Mouse (Mus musculus) c-Kit-negative CD71-positive TER-119-positive erythroid progenitor cells, embryonic 14.5 days (primary cell): Measurements from ENCODE around the gene Fgd2.
"Not testable (repeated sequence)": the region's sequence is repeated elsewhere in the genome, so short reads cannot be mapped to it uniquely, and the experiment has no call there.

Experiments used
- DNase-seq: peaks from one replicate; pipeline ENCODE4 v3.0.0-alpha.2; 2013; ENCODE audit warnings: low read depth, low spot score

The Fgd2 gene

DNA sequence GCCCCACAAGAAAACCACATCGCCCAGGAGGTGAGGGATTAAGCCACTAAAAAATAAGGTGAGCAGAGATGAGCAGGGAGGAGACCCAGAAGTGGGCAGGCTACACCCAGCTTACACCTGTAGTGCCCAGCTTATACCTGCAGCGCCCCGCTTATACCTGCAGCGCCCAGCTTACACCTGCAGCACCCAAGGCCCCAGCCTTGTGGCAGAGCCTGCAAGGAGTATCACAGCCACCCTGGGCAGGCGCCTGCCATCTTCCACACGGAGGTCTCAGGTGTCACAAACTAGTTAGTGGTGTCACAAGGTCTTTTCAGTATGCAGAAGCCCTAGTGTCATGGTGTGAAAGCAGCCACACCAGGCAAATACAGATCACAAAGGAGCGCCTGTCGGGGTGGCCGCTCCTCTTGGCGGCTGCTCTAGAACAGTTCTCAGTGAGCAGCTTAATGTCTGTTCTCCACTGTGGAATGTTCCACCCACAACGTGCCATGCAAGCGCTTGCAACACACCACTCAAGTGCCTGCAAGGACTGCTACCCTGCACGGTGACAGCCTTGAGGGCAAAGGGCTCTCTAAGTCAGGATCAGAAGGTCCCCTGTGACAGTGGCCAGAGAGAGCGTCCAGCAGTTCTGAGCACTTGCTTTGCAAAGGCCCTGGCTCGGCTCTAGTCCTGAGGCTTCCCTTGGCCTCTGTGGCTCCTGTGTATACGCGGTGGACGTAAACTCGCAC is 24.3 kb upstream of the Fgd2 start:
- no peak for DNase-seq

DNA sequence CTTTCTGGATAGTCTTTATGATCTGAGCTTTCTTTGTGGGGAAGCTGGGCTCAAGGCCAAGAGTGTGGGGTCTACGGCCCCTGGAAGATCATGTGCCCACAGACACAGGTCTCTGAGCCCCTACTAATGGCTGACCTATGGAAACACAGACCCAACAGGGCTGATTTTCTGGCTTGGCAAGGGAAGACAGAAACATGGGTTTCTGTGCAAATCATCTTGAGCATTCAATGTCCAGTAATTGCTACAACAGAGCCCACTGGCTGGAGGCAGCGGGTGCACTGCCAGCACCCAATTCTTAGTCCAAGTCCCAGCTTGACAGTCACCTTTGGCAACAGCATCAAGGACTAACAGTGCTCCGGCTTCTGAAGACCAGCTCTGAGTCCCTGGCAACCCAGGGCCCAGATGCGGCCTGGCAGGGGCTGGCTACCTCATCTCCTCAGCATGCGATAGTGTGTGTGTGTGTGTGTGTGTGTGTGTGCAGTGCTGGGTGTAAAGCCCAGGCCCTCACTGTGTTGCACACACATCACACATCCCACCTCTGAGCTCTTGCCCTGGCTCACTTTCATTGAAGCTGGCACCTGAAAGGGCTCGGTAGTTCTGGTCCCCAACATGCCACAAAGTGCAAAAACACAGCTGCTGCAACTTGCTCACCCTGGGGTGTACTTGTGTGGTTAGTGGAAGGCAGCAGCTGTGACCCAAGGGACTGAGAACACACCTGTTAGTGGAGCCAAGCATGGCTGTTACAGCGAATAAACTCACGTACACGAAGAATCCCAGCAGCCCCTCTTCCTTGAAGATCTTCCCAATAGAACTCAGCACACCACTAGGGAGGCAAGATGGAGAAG is 22.5 kb upstream of the Fgd2 start:
- no peak for DNase-seq

- no peak for DNase-seq
Observed at GRCm38 (mm10) chr17:29339170-29339768, 21.4 kb upstream of the Fgd2 start.

DNA sequence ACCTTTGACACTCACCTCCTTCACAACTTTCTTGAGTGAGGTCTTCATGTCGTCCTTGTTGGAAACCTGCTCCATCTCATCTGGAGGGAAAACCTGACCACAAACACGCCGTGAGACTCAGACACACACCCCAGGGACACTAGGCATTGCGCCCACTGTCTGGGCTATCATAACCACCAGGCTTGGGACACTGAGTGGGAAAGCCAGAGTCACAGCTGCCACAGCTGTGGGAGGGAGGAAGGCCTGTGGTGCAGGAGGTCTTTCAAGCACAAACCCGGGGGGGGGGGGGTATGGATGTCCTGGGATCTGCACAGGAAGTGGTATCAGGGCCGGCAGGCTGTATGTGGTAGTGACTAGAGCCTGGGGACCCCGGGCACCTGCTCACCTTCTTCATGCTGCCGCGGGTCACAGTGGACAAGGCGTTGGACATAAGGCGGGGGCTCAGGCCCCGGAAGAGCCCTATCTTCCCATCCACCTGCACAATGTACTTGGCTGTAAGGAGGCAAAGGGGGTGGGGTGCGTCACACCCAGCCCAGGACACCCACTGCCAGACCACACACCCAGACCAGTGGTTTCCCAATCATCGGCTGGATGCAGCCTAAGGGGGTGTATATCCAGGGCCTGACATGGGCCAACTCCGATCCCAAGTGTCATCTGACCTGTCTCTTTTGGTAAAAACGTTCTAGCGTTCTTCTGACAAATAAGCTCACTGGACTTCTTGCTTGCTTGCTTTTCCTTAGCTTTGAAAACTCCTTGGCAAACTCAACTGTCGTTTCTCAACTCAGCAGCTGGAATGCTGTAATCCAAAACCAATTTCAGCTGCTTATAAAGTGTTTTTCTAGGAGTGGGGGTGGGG is 20.1 kb upstream of the Fgd2 start:
- DNase-seq = no peak

DNA sequence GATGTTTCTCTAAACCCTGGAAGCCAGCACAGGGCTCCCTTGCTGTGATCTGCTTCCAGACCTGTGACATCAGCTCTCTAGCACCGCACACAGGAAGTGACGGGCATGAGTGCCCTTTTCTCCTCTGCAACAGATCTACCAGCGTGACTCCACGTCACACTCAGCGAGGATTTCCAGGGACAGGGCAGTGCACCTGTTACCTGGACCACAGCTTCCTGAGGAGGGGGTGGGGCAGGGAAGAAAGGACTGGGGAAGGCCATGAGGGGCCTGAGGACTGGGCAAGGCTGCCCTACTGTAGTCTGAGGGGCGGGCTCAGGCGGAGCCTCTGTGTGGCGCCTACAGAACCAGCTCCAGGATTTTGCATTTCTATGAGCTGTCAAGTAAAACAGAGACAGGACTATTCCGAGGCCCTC is 19.1 kb upstream of the Fgd2 start:
- no peak for DNase-seq

DNA sequence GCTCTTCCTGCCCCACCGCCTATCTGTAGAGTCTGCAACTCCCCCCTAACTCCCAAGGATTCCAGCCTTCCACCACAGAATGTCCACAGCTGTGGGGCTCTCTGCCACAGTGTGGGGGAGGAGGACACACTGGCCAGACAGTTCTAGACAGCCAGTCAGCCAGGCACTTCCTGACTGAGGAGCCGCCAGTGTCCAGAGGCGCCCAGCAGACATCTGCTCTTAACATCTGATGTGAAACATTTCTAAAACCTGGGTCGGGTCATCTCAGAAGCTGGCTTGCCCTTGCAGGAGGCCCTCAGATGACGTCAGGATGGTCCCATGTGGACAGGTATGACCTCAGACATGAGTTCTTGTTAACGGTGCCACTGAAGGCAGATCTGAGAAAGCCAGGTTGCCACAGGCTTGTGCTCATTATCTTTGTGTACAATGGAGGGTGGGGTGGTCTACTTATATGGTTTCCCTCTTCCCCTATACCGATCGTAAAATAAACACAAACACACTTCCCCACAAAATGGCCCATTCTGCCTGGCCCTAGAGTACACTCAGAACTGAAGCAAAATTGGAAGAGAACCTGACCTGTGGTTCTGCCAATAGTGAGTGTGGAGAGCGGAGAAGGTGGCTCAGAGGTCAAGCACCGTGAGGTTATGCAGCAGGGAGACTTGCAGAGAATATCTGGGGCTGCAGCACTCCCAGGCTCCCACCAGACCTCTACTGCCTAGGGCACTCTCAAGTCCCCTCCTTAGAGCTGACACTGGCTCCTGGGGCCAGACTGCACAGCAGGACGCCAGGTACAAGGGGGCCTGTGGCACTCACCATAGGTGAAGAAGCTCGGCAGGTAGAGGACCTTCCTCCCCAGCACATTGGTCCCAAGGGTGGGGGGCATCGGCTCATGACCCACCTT is 18.5 kb upstream of the Fgd2 start:
- no peak for DNase-seq

DNA sequence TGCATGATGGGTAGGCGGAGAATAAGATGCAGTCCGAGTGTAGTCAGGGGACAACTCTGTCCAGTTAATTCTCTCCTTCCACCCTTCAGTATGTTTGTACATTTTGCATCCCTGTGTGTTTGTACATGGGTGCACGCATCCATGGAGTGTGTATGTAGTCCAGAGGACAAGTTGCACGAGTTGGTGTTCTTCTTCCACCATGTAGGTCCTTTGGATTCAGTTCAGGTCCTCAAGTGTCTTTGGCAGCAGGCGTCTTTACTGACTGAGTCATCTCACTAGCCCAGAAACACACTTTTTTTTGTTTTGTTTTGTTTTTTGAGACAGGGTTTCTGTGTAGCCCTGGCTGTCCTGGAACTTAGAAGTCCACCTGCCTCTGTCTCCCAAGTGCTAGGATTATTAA is 17.5 kb upstream of the Fgd2 start:
- DNase-seq = no peak

DNA sequence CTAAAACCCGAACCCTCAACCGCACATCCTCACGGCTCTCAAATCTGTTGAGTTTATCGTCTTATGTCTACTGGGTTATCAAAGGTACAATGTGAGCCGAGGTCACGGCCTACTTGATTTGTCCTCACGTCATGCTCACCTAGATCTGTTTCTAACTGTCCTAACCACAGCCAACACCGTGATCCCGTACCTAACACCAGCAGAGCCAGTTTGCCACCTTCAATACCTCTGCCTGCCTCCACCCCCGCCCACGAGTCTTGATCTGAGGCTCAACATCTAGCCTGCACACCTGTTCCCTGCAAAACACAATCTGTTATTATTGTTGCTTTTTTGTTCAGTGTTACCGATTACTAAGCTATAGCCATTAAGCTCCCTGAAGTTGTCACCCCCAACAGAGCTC is 15.4 kb upstream of the Fgd2 start:
- no peak for DNase-seq

GRCm38 (mm10) chr17:29346496-29347125 is 14.1 kb upstream of the Fgd2 start:
- DNase-seq = no peak

- no peak for DNase-seq
Observed at GRCm38 (mm10) chr17:29347126-29347644, 13.5 kb upstream of the Fgd2 start.

GRCm38 (mm10) chr17:29347645-29348256 is 13.0 kb upstream of the Fgd2 start, which contains the start of gene Mtch1:
TSS of gene Mtch1 (minus strand) at chr17:29347934.
- DNase-seq = peak; percentile 91

GRCm38 (mm10) chr17:29348996-29349395 is 11.7 kb upstream of the Fgd2 start:
- DNase-seq = no peak

GRCm38 (mm10) chr17:29351056-29351455 is 9.7 kb upstream of the Fgd2 start:
- not testable (repeated sequence) for DNase-seq

GRCm38 (mm10) chr17:29355461-29355840 is 5.3 kb upstream of the Fgd2 start:
- no peak for DNase-seq

GRCm38 (mm10) chr17:29355841-29356478 is 4.8 kb upstream of the Fgd2 start:
- no peak for DNase-seq

GRCm38 (mm10) chr17:29356479-29356856 is 4.2 kb upstream of the Fgd2 start:
- DNase-seq = no peak

GRCm38 (mm10) chr17:29356882-29357281 is 3.8 kb upstream of the Fgd2 start:
- DNase-seq = no peak

DNA sequence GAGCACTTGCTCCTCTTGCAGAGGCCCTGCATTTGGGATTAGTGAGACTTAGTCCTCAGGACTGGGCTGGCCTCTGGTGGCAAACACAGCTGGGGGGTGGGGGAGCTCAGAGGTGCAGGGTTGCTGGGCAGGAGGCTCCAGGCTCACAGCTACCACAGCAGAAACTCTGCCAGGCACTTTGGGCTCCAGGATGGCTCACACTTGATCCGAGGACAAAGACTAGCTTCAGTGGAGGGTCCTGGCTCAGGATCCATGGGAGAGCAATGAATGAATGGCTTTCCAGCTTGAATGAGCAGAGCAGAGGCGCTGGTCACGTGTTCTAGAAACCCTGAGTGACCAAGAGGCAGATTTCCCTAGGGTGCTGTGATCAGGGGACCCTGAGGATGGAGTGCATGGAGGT is 1.8 kb upstream of the Fgd2 start:
- no peak for DNase-seq
